Mouse (Mus musculus) liver, embryonic 11.5 days (tissue): ENCODE measurements around the gene Klf13. TPM values are rescaled to one million over a fixed set of nuclear protein-coding genes. Genes with fewer than 3 reads are reported as not detected.

Experiments
- ATAC-seq: fragments of 200-750 bp; cut with Nextera tagmentation; replicated peaks from 2 replicates; pipeline ENCODE4 v1.8.0; 2017; ENCODE audit warnings: moderate number of reproducible peaks, mild to moderate bottlenecking, moderate TSS enrichment, moderate library complexity; ENCODE audit not compliant: low FRiP score
- DNase-seq: peaks from one replicate; pipeline ENCODE4 v3.0.0-alpha.2; 2017; ENCODE audit warnings: low spot score
- H3K27ac ChIP-seq: fragments of 300-500 bp; sonication (generic); 2 replicates; pipeline ENCODE4 v1.5.1; 2014; ENCODE audit warnings: mild to moderate bottlenecking, low read depth, low read length, control low read depth
- H3K27me3 ChIP-seq: fragments of 300-500 bp; sonication (generic); replicated peaks from 2 replicates; pipeline ENCODE4 v1.6.1; 2014; ENCODE audit warnings: low read length, mixed read lengths; ENCODE audit not compliant: control insufficient read depth, insufficient read depth
- H3K36me3 ChIP-seq: fragments of 300-500 bp; sonication (generic); 2 replicates; pipeline ENCODE4 v1.6.1; 2014; ENCODE audit warnings: mild to moderate bottlenecking, low read length, moderate library complexity, mixed read lengths; ENCODE audit not compliant: control insufficient read depth, insufficient read depth
- H3K4me1 ChIP-seq: fragments of 300-500 bp; sonication (generic); replicated peaks from 2 replicates; pipeline ENCODE4 v1.6.1; 2014; ENCODE audit warnings: low read length, mixed read lengths; ENCODE audit not compliant: control insufficient read depth, insufficient read depth
- H3K4me2 ChIP-seq: fragments of 300-500 bp; sonication (generic); 2 replicates; pipeline ENCODE4 v1.6.1; 2014; ENCODE audit warnings: mild to moderate bottlenecking, control low read depth, moderate library complexity
- H3K4me3 ChIP-seq: fragments of 300-500 bp; sonication (generic); 2 replicates; pipeline ENCODE4 v1.5.1; 2014; ENCODE audit warnings: low read depth, low read length, control low read depth
- H3K9ac ChIP-seq: fragments of 300-500 bp; sonication (generic); 2 replicates; pipeline ENCODE4 v1.6.1; 2014; ENCODE audit warnings: low read depth, low read length, control low read depth
- H3K9me3 ChIP-seq: fragments of 300-500 bp; sonication (generic); 2 replicates; pipeline ENCODE4 v1.6.1; 2016; ENCODE audit warnings: low read length, inconsistent platforms, mixed read lengths; ENCODE audit not compliant: control insufficient read depth
- WGBS: fragments of 180-500 bp; shearing (Covaris S2); extraction: QIAGEN DNeasy Blood & Tissue Kit; methylation state at CpG from one replicate; pipeline ENCODE4 v1.1.7; 2014; 5-methylcytosine and 5-hydroxymethylcytosine counted together
- polyA plus RNA-seq: library from polyadenylated mRNA; unstranded; fragments of >200 nt; fragmentation: Nextera tagmentation; extraction: Ambion mirVana; gene quantifications from 2 replicates; pipeline ENCODE4 v1.2.1, GENCODE M21; 2014

Gene Klf13
- polyA plus RNA-seq, 1 experiment from 2014 or later, result 20.0 TPM

GRCm38 (mm10) chr7:63861123-63861522, 77.6 kb downstream of the Klf13 start:
- DNase-seq, result no peak
- no peak for ATAC-seq
- WGBS, result 83% methylated on average over 6 of the region's 6 CpGs
- Histone ChIP-seq H3K9me3 (no peaks in the 10 kb centered on the region), H3K27ac (no peak overlapping the region), H3K36me3 (no peaks in the 10 kb centered on the region), H3K9ac (no peak overlapping the region), H3K4me2 (no peak overlapping the region), H3K4me3 (no peak overlapping the region), H3K4me1 (peaks cover 2% of the 10 kb centered on the region; the same call in 1 of the 2 replicates), H3K27me3 (no peaks in the 10 kb centered on the region)

- peak; percentile 73 for ATAC-seq
- no peaks in the 10 kb centered on the region for H3K9me3 ChIP-seq
- peak overlapping the region; percentile 53 for H3K9ac ChIP-seq
- peak overlapping the region; percentile 84 for H3K4me2 ChIP-seq
- WGBS, result 4% methylated on average over 22 of the region's 22 CpGs
- peaks cover 2% of the 10 kb centered on the region; the same call in 1 of the 2 replicates for H3K4me1 ChIP-seq
- peak; percentile 85 for DNase-seq
- H3K27ac ChIP-seq, result no peak overlapping the region
- H3K4me3 ChIP-seq, result peak overlapping the region; percentile 46
- H3K36me3 ChIP-seq, result no peaks in the 10 kb centered on the region
- H3K27me3 ChIP-seq, result no peaks in the 10 kb centered on the region
Measured at GRCm38 (mm10) chr7:63858571-63859152, 80.1 kb downstream of the Klf13 start.

GRCm38 (mm10) chr7:63857771-63858417, 80.8 kb downstream of the Klf13 start:
- no peaks in the 10 kb centered on the region for H3K27me3 ChIP-seq
- H3K9ac ChIP-seq, result no peak overlapping the region
- no peak overlapping the region for H3K27ac ChIP-seq
- no peaks in the 10 kb centered on the region for H3K9me3 ChIP-seq
- no peak for ATAC-seq
- WGBS, result 84% methylated on average over 17 of the region's 17 CpGs
- no peaks in the 10 kb centered on the region for H3K36me3 ChIP-seq
- H3K4me3 ChIP-seq, result no peak overlapping the region
- no peak for DNase-seq
- H3K4me1 ChIP-seq, result peaks cover 2% of the 10 kb centered on the region; the same call in 1 of the 2 replicates
- H3K4me2 ChIP-seq, result no peak overlapping the region

- ATAC-seq, result no peak
- 47% methylated on average over 4 of the region's 4 CpGs for WGBS
Measured at GRCm38 (mm10) chr7:63855283-63855682, 83.4 kb downstream of the Klf13 start.

GRCm38 (mm10) chr7:63851841-63852533, 86.7 kb downstream of the Klf13 start:
- H3K9ac ChIP-seq, result no peak overlapping the region
- H3K36me3 ChIP-seq, result no peaks in the 10 kb centered on the region
- ATAC-seq, result no peak
- DNase-seq, result peak; percentile 15
- H3K4me1 ChIP-seq, result no peaks in the 10 kb centered on the region
- H3K9me3 ChIP-seq, result no peaks in the 10 kb centered on the region
- no peak overlapping the region for H3K4me2 ChIP-seq
- H3K27me3 ChIP-seq, result no peaks in the 10 kb centered on the region
- H3K27ac ChIP-seq, result no peak overlapping the region
- WGBS, result 50% methylated on average over 7 of the region's 7 CpGs
- H3K4me3 ChIP-seq, result no peak overlapping the region

More at GRCm38 (mm10) chr7:63855283-63855682, 83.4 kb downstream of the Klf13 start:
- H3K27me3 ChIP-seq, result no peaks in the 10 kb centered on the region
- peak; percentile 50 for DNase-seq
- H3K4me1 ChIP-seq, result peaks cover 2% of the 10 kb centered on the region; the same call in 1 of the 2 replicates
- H3K9ac ChIP-seq, result no peak overlapping the region
- H3K9me3 ChIP-seq, result no peaks in the 10 kb centered on the region
- H3K4me2 ChIP-seq, result no peak overlapping the region
- H3K4me3 ChIP-seq, result no peak overlapping the region
- no peaks in the 10 kb centered on the region for H3K36me3 ChIP-seq
- H3K27ac ChIP-seq, result no peak overlapping the region

Other genes with a start within 250 kb of the Klf13 start
- gene E030018B13Rik, start 22.1 kb downstream of the Klf13 start, polyA plus RNA-seq, result 0.25 TPM in 1 of 2 replicates, not detected in the other
- 0.21 TPM in 1 of 2 replicates, not detected in the other for gene Trpm1, start 214.9 kb upstream of the Klf13 start, polyA plus RNA-seq